Mouse (Mus musculus) E14TG2a.4 (cell line): Measurements from ENCODE around the gene Nasp.

Experiments
- CTCF ChIP-seq: conservative IDR thresholded peaks from 2 replicates; pipeline ENCODE4 v1.5.1; 2014; ENCODE audit warnings: low read length
- NANOG ChIP-seq: IDR thresholded peaks from 2 replicates; pipeline ENCODE4 v1.6.1; 2014; ENCODE audit warnings: borderline replicate concordance, low read length, mixed read lengths

- TF ChIP-seq CTCF: no peak
- no peak for TF ChIP-seq NANOG
These were observed 30.5 kb downstream of the Nasp start for GRCm38 (mm10) chr4:116596978-116597881.
